Mouse (Mus musculus): ENCODE measurements around the gene Cntn5.
A peak's percentile ranks its signal among the peaks of the same experiment; 100 is the strongest.

The Cntn5 gene

DNA sequence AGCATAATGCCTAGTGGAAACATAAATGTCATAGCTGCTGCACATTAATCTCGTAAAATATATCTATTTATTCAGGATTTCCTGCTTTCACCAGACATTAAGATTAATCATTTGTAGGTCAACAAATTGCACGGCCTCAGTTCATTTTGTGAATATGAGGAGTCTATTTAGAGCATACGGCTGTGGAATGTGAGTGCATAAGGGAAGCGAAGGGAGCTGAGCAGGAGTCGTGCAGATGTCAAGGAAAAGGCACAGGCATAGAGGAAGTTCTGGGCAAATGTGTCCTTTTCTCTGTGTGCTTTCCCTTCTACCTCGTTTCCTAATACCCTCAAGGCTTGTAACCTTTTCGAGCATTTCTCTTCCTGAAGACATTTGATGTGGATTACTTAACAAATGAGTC lies 504.5 kb downstream of the Cntn5 start:
- DNase-seq = no peak

DNA sequence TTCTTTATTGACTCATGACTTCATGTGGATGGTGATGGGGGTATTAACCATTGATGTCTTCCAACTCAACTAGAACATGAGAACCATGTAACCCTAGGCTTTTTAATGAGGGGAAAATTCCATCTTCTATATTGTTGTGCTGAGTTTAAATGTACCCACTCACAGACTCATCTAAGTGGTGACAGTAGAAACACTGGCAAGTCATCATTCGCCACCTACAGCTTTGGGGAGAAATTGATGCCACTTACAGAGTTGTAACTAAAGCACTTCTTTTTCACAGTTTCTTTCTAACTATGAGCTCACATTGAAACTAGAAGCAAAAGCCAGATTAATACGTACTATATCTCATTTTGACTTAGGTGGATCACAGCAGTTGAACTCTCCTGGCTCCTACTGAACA lies 514.7 kb downstream of the Cntn5 start:
- no peak for DNase-seq

DNA sequence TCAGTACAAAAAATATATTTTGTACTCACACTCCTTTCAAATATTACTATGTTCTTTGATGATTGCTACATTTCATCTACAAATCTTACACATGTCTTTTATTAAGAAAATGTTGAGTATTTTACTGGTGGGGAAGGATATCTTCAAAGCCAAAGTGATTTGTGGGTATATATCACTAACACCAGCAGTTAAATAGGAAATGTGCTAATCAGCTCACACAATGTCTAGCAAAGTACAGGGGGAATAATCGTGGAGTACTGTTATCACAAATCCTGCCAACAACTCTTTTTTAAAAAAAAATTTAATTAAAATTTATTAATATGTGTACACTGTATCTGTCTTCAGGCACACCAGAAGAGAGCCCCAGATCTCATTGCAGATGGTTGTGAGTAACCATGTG lies 520.1 kb downstream of the Cntn5 start:
- DNase-seq = no peak

DNA sequence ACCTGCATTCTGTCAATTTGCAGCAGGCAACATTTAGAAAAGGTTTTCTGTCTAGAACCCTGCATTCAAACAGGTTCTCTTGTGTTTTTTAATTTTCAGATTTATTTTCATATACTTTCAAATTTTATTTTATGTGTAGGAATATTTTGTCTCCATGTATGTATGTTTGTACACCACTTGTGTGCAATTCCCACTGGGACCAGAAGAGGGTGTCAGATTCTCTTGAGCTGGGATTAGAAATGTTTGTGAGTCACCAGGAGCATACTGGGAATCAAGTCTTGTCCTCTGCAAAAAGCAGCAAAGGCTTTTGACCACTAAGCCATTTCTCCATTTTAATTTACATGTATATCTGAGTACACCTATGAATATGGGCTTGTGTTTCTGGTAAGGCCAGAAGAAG lies 521.4 kb downstream of the Cntn5 start:
- no peak for DNase-seq

DNA sequence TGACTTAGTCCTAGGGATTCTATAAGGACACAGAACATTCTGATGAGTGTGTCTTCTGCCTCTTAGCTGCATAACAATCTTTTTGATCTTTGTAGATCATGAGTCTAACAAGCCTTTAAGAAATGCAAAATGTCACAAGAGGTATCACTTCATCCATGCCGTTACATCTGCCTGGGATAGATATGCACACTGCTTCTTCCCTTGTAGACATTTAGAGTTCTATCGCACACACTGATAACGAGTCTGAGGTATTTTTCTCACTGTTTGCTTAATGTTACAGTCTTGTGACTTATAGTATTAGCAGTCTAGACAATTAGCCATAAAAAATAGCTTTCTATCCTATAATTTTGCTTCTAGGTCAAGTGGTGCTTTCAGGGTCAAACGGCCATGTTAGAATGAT lies 522.9 kb downstream of the Cntn5 start:
- no peak for DNase-seq

DNA sequence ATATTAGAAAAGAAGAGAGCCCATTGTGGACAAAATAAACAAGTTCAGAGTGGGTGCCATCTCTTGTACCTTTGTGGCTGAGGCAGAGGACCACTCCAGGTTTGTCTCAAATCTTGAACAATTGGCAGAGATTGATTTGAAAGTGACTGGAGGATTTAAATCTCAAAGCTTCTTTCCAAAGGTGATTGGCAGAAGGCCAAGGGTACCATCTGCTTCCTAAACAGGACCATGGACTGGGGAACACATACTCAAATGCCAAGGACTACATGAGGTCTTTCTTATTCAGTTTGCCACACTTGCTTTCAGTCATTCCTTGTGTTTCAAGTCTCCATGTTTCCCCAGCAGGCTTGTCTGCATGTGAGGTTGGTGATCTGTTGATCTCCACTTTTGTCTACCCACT lies 528.3 kb downstream of the Cntn5 start:
- no peak for DNase-seq

DNA sequence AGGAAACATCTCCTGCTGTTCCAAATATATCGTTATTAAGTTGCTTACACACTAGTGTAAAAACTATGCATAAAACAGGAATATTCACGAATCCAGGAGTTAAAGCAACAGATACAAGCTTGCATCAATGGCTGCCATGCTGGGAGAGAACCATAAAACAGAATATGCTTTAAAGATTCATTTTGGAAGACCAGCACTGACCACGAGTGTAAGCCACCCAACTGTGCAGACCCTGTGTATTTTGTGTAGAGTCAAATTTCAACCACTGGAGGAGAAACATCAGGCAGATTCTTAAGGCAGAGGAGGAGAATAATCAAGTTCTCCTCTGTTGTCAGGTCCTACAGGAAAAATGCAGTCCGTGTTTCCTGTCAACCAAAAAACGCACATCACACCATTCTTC lies 535.6 kb downstream of the Cntn5 start:
- no peak for DNase-seq

DNA sequence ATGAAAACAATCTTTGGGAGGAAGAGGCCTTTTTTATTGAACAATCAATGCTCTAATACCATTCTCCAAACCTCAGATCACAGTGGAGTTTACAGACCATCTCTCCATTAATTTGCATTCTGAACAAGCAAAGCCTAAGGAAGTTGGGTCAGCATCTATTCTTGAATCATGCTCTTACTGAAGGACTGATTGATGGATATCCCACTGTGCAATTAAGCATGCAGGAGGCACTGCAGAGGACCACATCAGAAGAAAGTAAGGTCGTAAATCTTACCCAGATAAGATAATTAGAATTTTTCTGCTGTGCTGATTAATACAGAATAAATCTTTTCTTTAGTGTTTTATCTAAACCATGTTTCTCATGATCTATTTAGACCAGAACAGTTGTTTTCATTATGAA lies 536.2 kb downstream of the Cntn5 start:
- DNase-seq = no peak

DNA sequence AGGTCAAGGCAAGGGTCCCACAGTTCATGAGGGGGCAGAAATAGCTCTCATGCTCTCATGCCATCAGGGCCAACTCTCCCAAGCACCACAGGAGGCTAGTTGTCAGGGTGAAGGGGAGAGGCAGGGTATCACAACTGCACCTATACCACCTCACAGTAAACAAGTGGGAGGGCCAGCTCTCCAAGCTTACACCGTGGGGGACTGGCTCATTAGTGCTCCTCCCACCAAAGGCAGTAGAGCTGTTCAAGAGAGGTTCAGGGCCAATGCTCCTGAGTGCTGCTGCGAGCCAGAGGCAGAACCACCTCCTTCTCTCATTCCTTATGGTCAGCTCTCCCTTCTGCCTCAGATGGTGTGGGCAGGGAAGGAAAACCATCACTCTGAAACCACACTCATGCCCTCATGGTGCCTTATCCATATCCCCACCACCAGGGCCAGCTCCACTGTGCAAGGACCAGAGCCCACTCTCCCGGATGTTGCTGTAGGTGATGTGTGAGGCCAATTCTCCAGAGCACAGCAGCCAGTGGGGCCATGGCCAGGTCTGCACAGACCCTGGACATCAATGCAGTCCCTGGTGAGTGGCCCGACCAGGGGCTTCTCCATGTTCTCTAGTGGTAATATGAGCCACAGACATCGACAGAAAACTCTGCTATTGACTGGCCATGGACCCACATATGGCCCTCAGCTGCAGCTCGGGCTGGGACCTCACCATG lies 538.2 kb downstream of the Cntn5 start:
- no peak for DNase-seq

DNA sequence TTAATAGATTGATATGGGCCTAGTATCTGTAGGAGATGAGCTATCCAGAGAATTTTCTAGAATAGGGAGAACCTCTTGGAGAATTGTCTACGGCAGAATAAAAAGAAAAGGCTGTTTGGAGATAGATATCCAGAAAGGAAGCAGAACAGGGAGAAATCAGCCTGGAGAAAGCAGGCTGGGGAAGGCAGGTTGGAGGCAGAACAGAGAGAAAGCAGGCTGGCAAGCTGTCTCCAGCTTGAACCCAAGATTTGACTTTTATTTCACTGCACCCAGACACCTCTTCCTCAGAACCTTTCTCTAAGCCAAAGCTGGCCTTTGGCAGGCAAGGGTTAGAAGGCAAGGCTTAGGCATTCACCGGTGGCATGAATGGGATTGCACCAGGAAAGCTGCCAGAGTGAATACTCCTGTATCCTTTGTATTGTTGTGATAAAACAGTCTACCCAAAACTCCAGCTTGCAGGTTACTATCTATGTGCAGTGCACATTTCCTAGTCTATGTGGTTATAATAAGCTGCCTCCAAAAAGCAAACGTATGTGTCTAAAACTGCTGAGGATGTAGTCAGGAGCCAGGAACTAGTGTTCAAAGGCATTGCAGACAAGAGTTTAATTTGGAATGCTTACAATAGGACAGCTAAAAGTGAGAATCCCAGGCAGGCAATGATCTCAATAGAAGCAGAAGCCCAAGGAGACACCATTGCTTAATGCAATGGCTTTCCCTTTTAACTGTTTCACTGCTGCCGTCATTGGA lies 553.5 kb downstream of the Cntn5 start:
- DNase-seq = no peak

DNA sequence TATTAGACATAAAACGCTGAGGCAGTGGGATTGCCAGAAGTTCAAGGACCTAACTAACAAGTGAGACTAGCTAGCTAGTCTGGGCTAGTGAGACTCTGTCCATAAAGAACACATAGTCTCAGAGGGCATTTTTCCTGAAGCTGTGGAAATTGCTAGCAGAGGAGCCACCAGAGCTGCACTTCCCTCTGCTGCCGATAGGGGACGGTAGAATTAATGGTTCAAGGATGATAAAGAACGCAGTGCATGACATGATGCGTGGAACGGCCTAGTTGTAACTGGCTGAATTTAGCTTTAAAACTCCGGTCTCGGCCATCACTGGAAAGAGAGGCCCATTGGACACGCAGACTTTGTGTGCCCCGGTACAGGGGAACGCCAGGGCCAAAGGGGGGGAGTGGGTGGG lies 555.8 kb downstream of the Cntn5 start:
- DNase-seq = no peak

DNA sequence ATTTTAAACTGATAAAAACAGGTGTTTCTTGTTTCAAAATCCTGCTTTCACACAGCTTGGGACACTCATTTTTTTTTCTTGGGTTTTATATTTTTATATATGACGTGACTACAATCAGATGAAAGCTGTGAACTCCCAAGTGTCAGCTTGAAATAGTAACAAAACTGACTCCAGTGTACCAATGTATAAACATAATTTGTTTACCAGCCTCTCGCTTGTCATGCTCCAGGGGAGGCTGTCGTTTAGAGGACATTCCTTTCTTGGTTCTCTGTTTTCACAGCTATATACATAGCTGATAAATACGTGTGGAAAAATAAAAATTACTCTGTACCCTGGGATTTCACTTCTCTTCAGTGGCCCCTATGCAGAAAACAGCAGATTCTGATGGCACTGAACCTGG lies 556.4 kb downstream of the Cntn5 start:
- DNase-seq = no peak

DNA sequence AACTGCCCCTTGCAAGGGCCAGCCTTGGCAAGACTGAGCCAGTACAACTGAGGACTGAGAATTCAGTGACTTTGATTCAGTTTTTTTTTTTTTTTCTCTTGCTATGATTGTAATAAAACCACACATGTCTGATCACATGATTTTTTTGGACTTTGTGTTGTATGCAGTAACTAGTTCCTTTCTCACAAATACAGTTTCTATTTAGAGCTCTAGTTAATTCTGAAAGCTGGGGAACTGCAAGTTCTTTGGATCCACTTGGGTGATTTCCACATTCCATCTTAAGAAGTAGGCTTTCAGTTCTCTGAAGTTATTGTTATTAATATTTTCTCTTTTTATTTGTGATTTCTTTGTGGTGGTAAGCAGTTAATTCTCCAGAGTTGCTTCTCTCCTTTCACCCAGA lies 563.8 kb downstream of the Cntn5 start:
- DNase-seq = no peak

DNA sequence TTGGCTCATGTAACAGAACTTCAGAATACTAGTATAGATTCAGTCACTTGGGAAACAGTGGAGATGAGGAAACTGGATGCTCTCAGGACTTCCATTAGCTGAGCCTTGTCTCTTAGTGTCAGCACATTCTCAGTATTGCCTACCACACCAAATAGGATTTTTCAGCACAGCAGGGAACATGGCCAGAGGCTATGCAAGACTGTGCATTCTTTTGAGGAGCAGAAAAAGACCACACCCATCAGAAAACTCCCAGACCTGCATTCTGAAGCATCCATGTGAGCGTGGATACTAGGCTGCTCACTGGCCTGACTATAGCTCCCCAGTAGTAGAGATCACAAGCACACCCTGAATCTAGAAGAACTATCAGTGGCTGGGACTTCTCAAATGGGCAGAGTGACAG lies 564.9 kb downstream of the Cntn5 start:
- DNase-seq = no peak

DNA sequence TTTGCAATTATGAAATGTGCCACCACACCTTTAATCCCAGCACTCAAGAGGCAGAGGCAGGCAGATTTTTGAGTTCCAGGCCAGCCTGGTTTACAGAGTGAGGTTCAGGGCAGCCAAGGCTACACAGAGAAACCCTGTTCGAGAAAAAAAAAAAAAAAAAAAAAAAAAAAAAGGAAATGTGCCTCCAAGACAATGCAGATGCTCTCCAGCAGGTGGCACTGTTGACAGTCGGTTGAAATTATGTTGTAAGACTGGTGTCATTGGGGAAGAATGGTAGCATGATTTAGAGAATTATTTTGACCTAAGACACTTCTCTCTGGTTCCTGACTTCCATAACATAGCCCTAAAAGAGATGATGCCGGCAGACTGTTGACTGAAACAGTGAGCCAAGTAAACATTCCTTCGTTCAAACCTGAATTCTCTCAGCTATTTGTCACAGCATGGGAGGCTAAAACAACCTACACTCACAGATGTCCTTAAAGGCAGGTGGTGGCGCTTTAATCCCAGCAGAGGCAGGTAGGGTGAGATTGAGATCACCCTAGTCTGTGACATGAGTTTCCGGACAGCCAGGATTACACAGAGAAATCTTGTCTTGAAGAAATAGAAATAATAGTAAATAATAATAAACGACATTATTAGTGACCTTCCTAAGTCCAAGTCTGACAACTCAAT lies 579.7 kb downstream of the Cntn5 start:
- DNase-seq = peak; percentile 52

DNA sequence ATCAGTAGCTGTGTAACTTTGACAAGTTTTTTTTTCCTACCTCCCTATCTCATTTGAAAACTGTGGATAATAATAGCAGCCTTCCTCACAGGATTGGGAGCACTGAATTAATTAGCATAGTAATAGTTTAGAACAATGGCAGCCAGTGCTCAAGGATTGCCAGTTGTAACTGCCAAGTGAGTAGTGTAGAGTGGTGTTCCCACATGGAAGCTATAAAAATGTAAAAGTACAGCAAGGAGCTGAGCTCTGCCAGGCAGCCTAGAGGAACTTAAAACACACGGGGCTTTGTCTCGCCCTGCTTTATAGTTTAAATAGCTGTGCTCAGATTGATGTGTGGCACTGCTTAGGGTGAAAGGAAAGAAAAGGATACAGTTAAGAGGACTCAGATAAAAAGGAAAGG lies 635.2 kb downstream of the Cntn5 start:
- no peak for DNase-seq

DNA sequence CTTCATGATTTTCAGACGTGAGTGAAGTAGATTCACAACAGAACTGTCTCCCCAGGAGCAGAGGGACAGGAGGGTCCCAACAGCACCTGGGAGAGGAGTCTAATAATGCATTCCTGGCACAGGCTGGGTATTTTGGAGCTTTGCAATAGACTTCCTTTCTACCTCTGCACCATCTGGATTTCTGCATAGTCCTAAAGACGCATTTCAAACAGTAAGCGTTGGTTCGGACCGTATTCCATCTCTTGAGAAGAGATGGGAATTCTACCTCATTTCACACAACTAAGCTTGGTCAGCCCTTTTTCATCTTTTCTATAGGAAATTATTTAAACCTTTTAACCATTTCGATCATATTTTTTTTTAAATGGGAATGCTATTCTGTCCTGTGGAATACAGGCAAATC lies 635.7 kb downstream of the Cntn5 start:
- DNase-seq = no peak

DNA sequence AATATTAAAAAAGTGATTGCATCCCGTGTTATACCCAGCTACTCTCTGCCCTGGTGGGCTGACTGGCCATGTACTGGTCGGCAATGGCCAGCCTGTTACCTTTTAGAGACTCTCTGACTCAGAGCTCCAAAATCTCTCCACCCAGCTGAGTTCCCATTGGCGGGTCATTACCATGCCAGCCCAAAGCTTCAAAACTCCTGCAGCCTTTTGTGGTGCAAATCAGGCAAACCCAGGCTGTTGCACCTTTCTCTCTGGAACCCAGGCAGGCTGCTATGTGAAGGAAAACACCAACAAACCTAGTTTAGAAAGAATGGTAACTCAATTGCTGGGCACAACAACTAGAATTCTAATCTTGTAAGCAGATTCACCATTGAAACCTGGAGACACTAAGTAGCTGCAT lies 639.0 kb downstream of the Cntn5 start:
- no peak for DNase-seq

DNA sequence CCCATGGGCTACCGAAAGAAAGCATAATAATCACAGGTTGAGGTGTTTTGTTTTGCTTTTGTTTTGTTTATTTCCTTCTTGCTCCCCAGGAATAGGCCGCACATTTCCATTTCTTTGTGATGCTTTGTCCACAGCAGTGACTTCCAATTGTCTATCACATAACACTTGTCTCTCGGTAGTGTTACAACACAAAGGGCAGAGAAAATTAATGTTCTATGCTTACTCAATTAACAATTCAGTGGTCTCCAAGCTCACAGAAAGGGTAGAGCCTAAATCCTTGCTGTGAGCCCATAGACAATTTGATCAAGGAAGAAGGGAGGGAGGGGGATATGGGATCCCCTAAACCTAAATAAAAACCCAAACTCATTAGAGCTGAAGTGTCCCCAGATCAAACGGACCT lies 671.2 kb downstream of the Cntn5 start:
- DNase-seq = no peak

DNA sequence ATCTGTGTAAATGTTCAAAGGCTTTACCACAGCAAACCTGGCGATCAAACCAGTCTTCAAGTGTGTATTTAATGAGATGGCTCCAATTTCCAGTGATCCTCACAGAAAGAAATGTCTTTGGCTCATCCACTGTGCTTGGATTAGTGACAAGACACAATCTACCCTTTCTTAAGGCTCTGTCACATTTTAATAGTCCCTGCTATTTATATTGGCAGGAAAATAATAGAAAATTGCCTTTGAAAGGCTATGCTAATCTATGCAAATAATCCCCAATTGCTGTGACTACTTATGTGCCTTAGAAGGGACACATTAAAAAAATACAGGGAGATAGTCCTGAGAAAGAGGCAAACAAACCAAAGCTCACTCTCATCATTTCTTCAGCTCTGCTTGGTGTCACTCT lies 672.5 kb downstream of the Cntn5 start:
- DNase-seq = no peak

DNA sequence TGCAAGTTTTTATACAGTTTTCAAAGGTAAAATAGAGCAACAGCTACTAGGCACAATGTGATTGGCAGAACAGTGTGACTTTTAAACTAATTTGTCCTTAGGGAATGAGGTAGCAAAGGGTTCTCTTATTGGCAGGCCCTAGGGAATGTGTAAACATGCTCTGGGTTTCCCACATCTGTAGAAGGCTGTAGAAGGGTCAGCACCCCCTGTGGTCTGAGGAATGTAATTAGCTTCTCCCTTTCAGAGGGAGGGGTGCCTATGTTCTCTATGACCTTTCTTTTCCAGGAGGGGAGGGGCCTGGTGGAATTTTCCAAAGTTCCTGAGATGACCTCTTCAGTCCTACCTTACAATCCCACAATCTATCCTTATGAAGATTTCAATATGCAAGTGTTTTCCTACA lies 673.6 kb downstream of the Cntn5 start:
- DNase-seq = no peak

DNA sequence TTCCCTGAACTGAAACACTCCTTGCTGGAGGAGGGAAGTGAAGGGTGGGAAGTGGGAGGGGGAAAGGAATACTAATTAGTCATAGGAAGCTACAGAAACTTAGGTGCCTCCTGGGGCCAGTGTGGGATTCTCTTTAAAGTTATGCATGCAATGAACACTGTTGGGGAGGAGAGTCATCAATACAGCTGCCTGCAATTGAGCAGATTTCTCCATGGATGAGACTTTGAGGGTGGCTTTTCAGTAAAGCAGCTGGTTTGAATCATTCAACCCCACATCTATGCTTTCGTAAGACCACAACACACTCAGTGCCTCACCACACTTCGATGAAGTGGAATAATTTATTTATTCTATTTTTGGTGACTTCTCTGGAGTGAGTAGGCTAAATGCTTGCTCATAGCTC lies 674.9 kb downstream of the Cntn5 start:
- DNase-seq = no peak

DNA sequence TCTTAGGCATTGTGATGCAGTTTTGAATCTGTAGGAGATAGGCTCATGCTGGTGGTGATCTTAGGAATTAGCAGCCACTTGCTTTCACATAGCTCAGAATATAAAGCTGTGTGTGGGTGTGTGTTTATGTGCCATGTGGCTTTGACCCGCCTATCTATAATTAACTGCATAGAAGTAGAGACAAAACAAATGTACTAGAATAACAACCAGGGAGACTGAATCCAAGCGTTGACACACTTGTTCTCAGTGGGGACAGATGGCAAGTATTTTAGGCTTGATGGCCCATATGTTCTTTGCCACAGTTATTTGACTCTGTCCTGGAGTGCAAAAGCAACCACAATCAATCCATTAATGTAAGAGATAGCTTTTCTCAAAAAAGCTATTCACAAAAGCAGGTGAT lies 678.6 kb downstream of the Cntn5 start:
- DNase-seq = no peak

DNA sequence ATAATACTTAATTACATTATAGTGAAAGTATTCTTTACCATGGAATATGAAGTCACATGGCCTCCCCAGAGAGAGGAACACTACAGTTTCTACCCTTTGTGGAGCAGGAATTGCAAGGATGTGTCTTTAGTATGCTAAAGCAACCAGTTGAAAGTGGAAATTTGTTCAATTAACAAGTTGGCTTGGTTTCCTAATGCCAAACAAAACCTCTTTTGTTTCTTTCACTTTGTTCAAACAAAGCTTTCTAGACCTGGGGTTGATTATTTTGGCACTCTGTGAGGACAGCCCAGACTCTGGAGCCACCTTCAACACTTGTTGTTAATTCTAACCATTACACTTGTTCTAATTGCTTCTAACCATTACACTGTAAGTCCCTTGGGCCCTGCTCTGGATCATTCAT lies 718.5 kb downstream of the Cntn5 start:
- DNase-seq = no peak
